Mouse (Mus musculus): ENCODE measurements at regions not wholly inside any gene's neighbourhood (a gene's known extent, or its start where the extent isn't known, plus 50 kb on each side); places are given as distances from the start of the nearest gene placed in this dataset.

- TF ChIP-seq CTCF (IDR thresholded peaks at IDR 0.05): no peak
- no peak for TF ChIP-seq EP300 (IDR thresholded peaks at IDR 0.05)
These were observed 315.1 kb downstream of the Gm11361 start for GRCm38 (mm10) chr13:28572448-28572847.

Data from lung, postnatal 0 days (tissue).